In genomic region chr14:18016604-18017003, GRCm38 (mm10) we compare ENCODE assay signal across 17 mouse cellular contexts.
DNase-seq lines count a peak whose midpoint lies in the region; TF ChIP-seq lines count a peak whose summit lies in the region.
"Had no signal": no experiment of that assay in that cellular context is flagged by ENCODE, and none has a peak within 500 bp of the region (broad histone marks: within the 10 kb centered on the region; RNA-seq: fewer than 3 reads in every experiment).

No protein-coding gene starts in this region.

- peak; percentile 22 for DNase-seq in heart, adult 11 months
- DNase-seq in heart, adult 2 months = no peak
- peak; percentile 53 for DNase-seq in CH12.LX (ENCODE audit: extremely low read depth)
- no peak for DNase-seq in cerebellum, adult 11-12 months
- DNase-seq: adrenal gland, adult 2 months; adrenal gland, adult 8-10 months; adrenal gland, postnatal 10 days; adrenal gland, postnatal 14 days; adrenal gland, postnatal 25 days; adrenal gland, postnatal 36 days; B cell, adult 2 months; cerebellum, adult 11 months; cerebellum, adult 18-20 months; cerebellum, adult 2 months; cerebellum, adult 8-10 months had no signal

- no peak for TF ChIP-seq EP300 in heart, adult 2 months (IDR thresholded peaks at IDR 0.05; ENCODE audit: insufficient read depth, low read depth, low read length)
- TF ChIP-seq EP300 in CH12.LX (IDR thresholded peaks at IDR 0.05; ENCODE audit: low read length) = peak; percentile 72

- no peaks in the 10 kb centered on the region for H3K79me2 ChIP-seq in heart, adult 2 months (replicated peaks; ENCODE audit: control insufficient read depth, insufficient read depth, low read length)
- H3K79me2 ChIP-seq in CH12.LX (replicated peaks; ENCODE audit: control insufficient read depth, extremely low read depth, insufficient read depth, poor library complexity, severe bottlenecking) = no peaks in the 10 kb centered on the region

- in situ Hi-C loops in CH12.LX (cut with MboI; ENCODE audit: low pct_ligation_motif_present, low pct_unique_long_range_greater_than_20kb, low sequenced_read_pairs) = no loop called here

- H3K27ac ChIP-seq in heart, adult 2 months = no peak overlapping the region
- no peak overlapping the region for H3K27ac ChIP-seq in CH12.LX (ENCODE audit: insufficient read depth, low read depth)

- H3K9me3 ChIP-seq in CH12.LX (replicated peaks; ENCODE audit: low read length) = no peaks in the 10 kb centered on the region
- H3K9me3 ChIP-seq: G1E had no signal

- no peak for TF ChIP-seq CTCF in heart, adult 2 months (IDR thresholded peaks at IDR 0.05)
- TF ChIP-seq CTCF in CH12.LX (conservative IDR thresholded peaks at IDR 0.05 in 1 of 2, IDR thresholded peaks at IDR 0.05 in 1 of 2; ENCODE audit: low read depth in 2 of 2, low read length in 2 of 2) = no peak

- H3K4me1 ChIP-seq in heart, adult 2 months (ENCODE audit: control insufficient read depth, insufficient read depth, low read length) = peaks cover 3% of the 10 kb centered on the region; the same call in 1 of the 2 replicates
- H3K4me1 ChIP-seq in CH12.LX (ENCODE audit: control insufficient read depth in 1 of 2, insufficient read depth in 2 of 2) = peaks cover 8 to 17% of the 10 kb centered on the region in 2 experiments

- no peak for TF ChIP-seq POLR2A in heart, adult 2 months (IDR thresholded peaks at IDR 0.05; ENCODE audit: insufficient read depth, low read depth, low read length)
- no peak for TF ChIP-seq POLR2A in CH12.LX (IDR thresholded peaks at IDR 0.05; ENCODE audit: low read depth, low read length)

- no peak overlapping the region for H3K4me3 ChIP-seq in heart, adult 2 months
- no peak overlapping the region for H3K4me3 ChIP-seq in CH12.LX (replicated peaks in 1 of 3; ENCODE audit: low read depth in 2 of 3, low read length in 2 of 3, poor library complexity in 1 of 3)

- TF ChIP-seq RAD21 in CH12.LX (IDR thresholded peaks at IDR 0.05; ENCODE audit: low read depth, low read length) = no peak

- intact Hi-C loops in heart, adult 2 months (cut with DNase I) = no loop called here

- no peaks in the 10 kb centered on the region for H3K36me3 ChIP-seq in heart, adult 2 months (ENCODE audit: control insufficient read depth, insufficient read depth, low read length)
- H3K36me3 ChIP-seq in CH12.LX (replicated peaks in 1 of 2; ENCODE audit: control insufficient read depth in 1 of 2, insufficient read depth in 1 of 2, low read length in 1 of 2) = no peaks in the 10 kb centered on the region

- 83% methylated on average over 5 of the region's 5 CpGs for WGBS in heart, adult 2 months

- H3K9ac ChIP-seq in heart, adult 2 months (ENCODE audit: low read depth, low read length) = no peak overlapping the region
- no peak overlapping the region for H3K9ac ChIP-seq in CH12.LX (ENCODE audit: insufficient read depth, low read depth)

- H3K4me2 ChIP-seq in CH12.LX (ENCODE audit: insufficient read depth, low read depth, poor library complexity, severe bottlenecking) = no peak overlapping the region

- H3K27me3 ChIP-seq in heart, adult 2 months (ENCODE audit: control insufficient read depth, insufficient read depth, low read length) = no peaks in the 10 kb centered on the region
- H3K27me3 ChIP-seq in CH12.LX (replicated peaks) = no peaks in the 10 kb centered on the region
- H3K27me3 ChIP-seq: Patski had no signal

- dilution Hi-C loops in CH12.LX (cut with MboI; ENCODE audit: extremely low pct_ligation_motif_present, extremely low pct_unique_long_range_greater_than_20kb, low sequenced_read_pairs) = no loop called here

TF ChIP-seq in CH12.LX, 34 proteins besides CTCF, POLR2A, EP300 and RAD21:
- TF ChIP-seq JUN (IDR thresholded peaks at IDR 0.05; ENCODE audit: insufficient read depth, low read depth, low read length) = 0 out of 2 replicates have a peak, but pooled peaks have one; percentile 39
- TF ChIP-seq JUND (conservative IDR thresholded peaks at IDR 0.05; ENCODE audit: low read depth, low read length) = peak; percentile 47; the same call in 1 of the 2 replicates
- 0 out of 2 replicates have a peak, but pooled peaks have one; percentile 51 for TF ChIP-seq MAFK (IDR thresholded peaks at IDR 0.05; ENCODE audit: insufficient replicate concordance, low read length)
- TF ChIP-seq IRF4 (IDR thresholded peaks at IDR 0.05; ENCODE audit: low read depth, low read length) = peak; percentile 55
- no peak; the same call in 1 of the 2 replicates for TF ChIP-seq USF2 (conservative IDR thresholded peaks at IDR 0.05; ENCODE audit: low read depth, low read length)
- 0 out of 2 replicates have a peak, but pooled peaks have one; percentile 43 for TF ChIP-seq RCOR1 (conservative IDR thresholded peaks at IDR 0.05; ENCODE audit: low read depth, low read length)
- no peak for TF ChIP-seq ZMIZ1 (IDR thresholded peaks at IDR 0.05; ENCODE audit: low read depth, low read length)
- peak; percentile 31; the same call in 1 of the 2 replicates for TF ChIP-seq TCF12 (IDR thresholded peaks at IDR 0.05; ENCODE audit: low read depth, low read length)
- TF ChIP-seq MYC (IDR thresholded peaks at IDR 0.05; ENCODE audit: low read depth, low read length) = peak; percentile 87
- TF ChIP-seq ZNF384 (IDR thresholded peaks at IDR 0.05; ENCODE audit: low read depth, low read length) = no peak
- TF ChIP-seq KAT2A (IDR thresholded peaks at IDR 0.05; ENCODE audit: insufficient replicate concordance, low read length) = no peak
- TF ChIP-seq ETS1 (conservative IDR thresholded peaks at IDR 0.05; ENCODE audit: low read depth, low read length) = peak; percentile 41; the same call in 1 of the 2 replicates
- no peak for TF ChIP-seq ZKSCAN1 (IDR thresholded peaks at IDR 0.05; ENCODE audit: borderline replicate concordance, low read depth, low read length)
- TF ChIP-seq TBP (conservative IDR thresholded peaks at IDR 0.05; ENCODE audit: low read depth, low read length) = no peak
- peak; percentile 87 for TF ChIP-seq BHLHE40 (IDR thresholded peaks at IDR 0.05; ENCODE audit: low read depth, low read length)
- TF ChIP-seq SMC3 (IDR thresholded peaks at IDR 0.05; ENCODE audit: low read depth, low read length) = no peak
- TF ChIP-seq USF1 (IDR thresholded peaks at IDR 0.05; ENCODE audit: low read depth, low read length) = peak; percentile 48
- TF ChIP-seq NRF1 (IDR thresholded peaks at IDR 0.05; ENCODE audit: low read depth, low read length) = no peak
- TF ChIP-seq MAX (IDR thresholded peaks at IDR 0.05; ENCODE audit: low read length) = peak; percentile 85
TF ChIP-seq in CH12.LX: peak in this region for 11.

Comparison
In these comparisons a context has a peak if more than half of its experiments do, and no peak if none do; other contexts are left out.
1. DNase-seq: peak in heart, adult 11 months (single experiment) and CH12.LX (single experiment); none in heart, adult 2 months (0 of 2) and cerebellum, adult 11-12 months (single experiment).